Mouse (Mus musculus): ENCODE measurements around the gene Bora. TPM values are rescaled to one million over a fixed set of nuclear protein-coding genes. Genes with fewer than 3 reads are reported as not detected.

The Bora gene
- total and polyA plus RNA-seq, 3 experiments = 0.47 to 0.82 (median 0.73) TPM

- H3K4me3 ChIP-seq = peak overlapping the region; percentile 99
- DNase-seq = no peak
- H3K79me2 ChIP-seq (replicated peaks; ENCODE audit: control insufficient read depth, insufficient read depth, low read length) = peaks cover 4% of the 10 kb centered on the region
- H3K9ac ChIP-seq (ENCODE audit: low read depth, low read length) = peak overlapping the region; percentile 93
- TF ChIP-seq EP300 (IDR thresholded peaks at IDR 0.05; ENCODE audit: insufficient read depth, low read depth, low read length) (no peak), POLR2A (IDR thresholded peaks at IDR 0.05; ENCODE audit: insufficient read depth, low read depth, low read length) (no peak; the same call in 1 of the 2 replicates)
- peaks cover 8% of the 10 kb centered on the region for H3K4me1 ChIP-seq (ENCODE audit: control insufficient read depth, insufficient read depth, low read length)
- H3K36me3 ChIP-seq (ENCODE audit: control insufficient read depth, insufficient read depth, low read length) = peaks cover 8% of the 10 kb centered on the region
- WGBS = under 1% methylated on average over 70 of the region's 70 CpGs
- H3K27me3 ChIP-seq (ENCODE audit: control insufficient read depth, insufficient read depth, low read length) = no peaks in the 10 kb centered on the region
- intact Hi-C loops (cut with DNase I) = loop anchor here (1.0 kb wide), 1 partner anchor 54 kb away; the partner anchor contains the start of genes Dis3 and Pibf1
- H3K27ac ChIP-seq = peak overlapping the region; percentile 89
Measured at GRCm38 (mm10) chr14:99045378-99046030, 518 bp upstream of the Bora start.

DNA sequence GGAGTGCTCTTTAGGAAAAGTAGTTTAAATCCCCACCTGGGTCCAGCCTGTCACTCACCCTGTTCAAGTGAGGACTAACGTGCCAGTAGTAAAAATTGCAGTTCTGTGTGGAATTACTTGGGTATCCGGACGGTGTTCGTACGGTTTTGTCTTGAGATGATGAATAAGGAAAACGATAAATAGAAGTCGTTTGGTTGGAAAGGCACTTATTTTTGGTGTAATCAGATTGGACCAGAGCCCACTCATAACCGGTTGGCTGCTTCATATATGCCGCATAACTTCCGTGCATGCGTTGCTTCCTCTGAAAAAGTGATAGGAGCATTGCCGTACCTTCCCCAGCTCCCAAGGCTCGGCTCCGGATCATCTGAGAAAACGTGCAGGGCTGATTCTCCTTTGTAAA, 760 bp downstream of the Bora start:
- WGBS = under 1% methylated on average over 15 of the region's 15 CpGs
- Histone ChIP-seq H3K36me3 (ENCODE audit: control insufficient read depth, insufficient read depth, low read length) (peaks cover 4% of the 10 kb centered on the region; the same call in 1 of the 2 replicates), H3K4me3 (peak overlapping the region; percentile 99), H3K79me2 (replicated peaks; ENCODE audit: control insufficient read depth, insufficient read depth, low read length) (peaks cover 2% of the 10 kb centered on the region), H3K9ac (ENCODE audit: low read depth, low read length) (peak overlapping the region; percentile 6; the same call in 1 of the 2 replicates), H3K4me1 (ENCODE audit: control insufficient read depth, insufficient read depth, low read length) (peaks cover 6% of the 10 kb centered on the region), H3K27me3 (ENCODE audit: control insufficient read depth, insufficient read depth, low read length) (no peaks in the 10 kb centered on the region), H3K27ac (no peak overlapping the region; the same call in 1 of the 2 replicates)
- no peak for DNase-seq
- TF ChIP-seq POLR2A (IDR thresholded peaks at IDR 0.05; ENCODE audit: insufficient read depth, low read depth, low read length) = no peak
- no peak for TF ChIP-seq CTCF (IDR thresholded peaks at IDR 0.05)
- no peak for TF ChIP-seq EP300 (IDR thresholded peaks at IDR 0.05; ENCODE audit: insufficient read depth, low read depth, low read length)
- intact Hi-C loops (cut with DNase I) = loop anchor here (1.0 kb wide), 1 partner anchor 53 kb away; the partner anchor contains the start of genes Dis3 and Pibf1

DNA sequence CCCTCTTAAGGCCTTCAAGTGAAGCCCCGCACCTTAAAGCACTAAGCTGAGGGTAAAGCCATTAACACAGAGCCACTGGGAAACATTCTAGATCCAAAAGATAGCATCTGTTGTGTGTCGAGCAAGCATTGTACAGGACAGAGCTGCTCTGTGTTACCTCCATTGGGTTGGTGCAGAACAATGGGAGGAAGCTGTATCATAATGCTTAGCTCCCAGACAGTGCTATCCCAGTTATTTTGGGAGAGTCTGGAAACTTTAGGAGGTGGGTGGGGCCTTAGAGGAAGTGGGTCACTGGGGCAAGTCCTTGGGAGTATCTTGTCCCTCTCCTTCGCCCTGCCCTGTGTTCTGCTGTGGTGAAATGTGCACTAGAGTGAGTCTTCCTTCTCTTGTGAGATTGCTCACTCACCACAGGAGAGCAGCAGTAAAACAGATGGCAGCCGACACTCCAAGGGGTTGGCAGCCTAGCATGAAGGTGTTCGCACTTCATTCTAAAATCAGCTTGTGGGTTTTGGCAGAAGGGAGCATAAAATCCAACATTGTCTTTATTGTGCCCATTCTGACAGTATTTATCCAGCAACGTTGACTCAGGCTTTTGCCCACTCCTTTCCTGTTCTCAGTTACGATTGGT, 13.1 kb downstream of the Bora start:
- no peak overlapping the region for H3K4me3 ChIP-seq
- H3K27ac ChIP-seq = no peak overlapping the region
- H3K79me2 ChIP-seq (replicated peaks; ENCODE audit: control insufficient read depth, insufficient read depth, low read length) = no peaks in the 10 kb centered on the region
- H3K9ac ChIP-seq (ENCODE audit: low read depth, low read length) = no peak overlapping the region
- 53% methylated on average over 7 of the region's 7 CpGs for WGBS
- intact Hi-C loops (cut with DNase I) = no loop called here
- H3K36me3 ChIP-seq (ENCODE audit: control insufficient read depth, insufficient read depth, low read length) = no peaks in the 10 kb centered on the region
- TF ChIP-seq POLR2A (IDR thresholded peaks at IDR 0.05; ENCODE audit: insufficient read depth, low read depth, low read length) (no peak), EP300 (IDR thresholded peaks at IDR 0.05; ENCODE audit: insufficient read depth, low read depth, low read length) (no peak), CTCF (IDR thresholded peaks at IDR 0.05) (no peak)
- peaks cover 2% of the 10 kb centered on the region; the same call in 1 of the 2 replicates for H3K4me1 ChIP-seq (ENCODE audit: control insufficient read depth, insufficient read depth, low read length)
- no peak for DNase-seq
- no peaks in the 10 kb centered on the region for H3K27me3 ChIP-seq (ENCODE audit: control insufficient read depth, insufficient read depth, low read length)

DNA sequence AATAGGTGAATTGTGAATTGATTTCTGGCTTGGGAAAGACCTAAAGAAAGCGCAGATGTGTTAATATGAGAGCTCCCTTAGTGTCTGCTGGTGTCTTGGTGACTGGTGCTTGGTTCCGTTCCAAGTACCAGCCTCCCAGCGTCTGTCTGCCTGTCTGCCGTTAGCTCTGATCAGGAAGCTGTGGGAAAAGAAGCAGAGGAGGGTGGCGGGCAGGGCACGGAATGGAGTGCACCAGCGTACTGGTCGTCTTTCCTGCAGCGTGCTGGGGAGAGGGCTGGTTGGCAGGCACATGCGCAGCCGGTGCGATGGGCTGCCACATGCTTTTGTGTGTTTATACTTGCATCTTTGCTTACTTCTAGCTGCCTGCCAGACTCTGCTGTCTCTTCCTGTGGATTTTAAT, 14.6 kb downstream of the Bora start:
- no peak for TF ChIP-seq CTCF (IDR thresholded peaks at IDR 0.05)
- TF ChIP-seq POLR2A (IDR thresholded peaks at IDR 0.05; ENCODE audit: insufficient read depth, low read depth, low read length) = no peak
- TF ChIP-seq EP300 (IDR thresholded peaks at IDR 0.05; ENCODE audit: insufficient read depth, low read depth, low read length) = no peak
- H3K4me3 ChIP-seq = no peak overlapping the region
- intact Hi-C loops (cut with DNase I) = no loop called here
- no peak for DNase-seq
- H3K27ac ChIP-seq = no peak overlapping the region
- no peaks in the 10 kb centered on the region for H3K36me3 ChIP-seq (ENCODE audit: control insufficient read depth, insufficient read depth, low read length)
- 82% methylated on average over 12 of the region's 12 CpGs for WGBS
- no peaks in the 10 kb centered on the region for H3K27me3 ChIP-seq (ENCODE audit: control insufficient read depth, insufficient read depth, low read length)
- H3K79me2 ChIP-seq (replicated peaks; ENCODE audit: control insufficient read depth, insufficient read depth, low read length) = no peaks in the 10 kb centered on the region
- H3K4me1 ChIP-seq (ENCODE audit: control insufficient read depth, insufficient read depth, low read length) = peaks cover 2% of the 10 kb centered on the region; the same call in 1 of the 2 replicates
- H3K9ac ChIP-seq (ENCODE audit: low read depth, low read length) = no peak overlapping the region

DNA sequence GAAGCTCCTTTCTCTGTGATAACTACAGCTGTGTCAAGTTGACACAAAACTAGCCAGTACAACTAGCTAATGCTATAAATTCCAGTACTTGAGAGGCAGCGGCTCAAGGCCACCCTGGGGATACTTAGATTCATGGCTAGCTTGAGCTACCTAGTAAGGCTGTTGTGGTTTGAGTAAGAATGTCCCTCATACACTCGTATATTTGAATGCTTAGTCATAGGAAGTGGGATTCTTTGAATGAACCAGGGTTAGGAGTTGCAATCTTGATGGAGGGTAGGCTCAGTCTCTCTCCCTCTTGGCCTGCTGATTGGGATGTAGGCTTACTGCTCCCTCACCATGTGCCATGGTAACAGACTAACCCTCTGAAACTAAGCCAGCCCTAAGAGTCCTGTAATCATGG, 17.1 kb downstream of the Bora start:
- intact Hi-C loops (cut with DNase I) = no loop called here
- Histone ChIP-seq H3K27me3 (ENCODE audit: control insufficient read depth, insufficient read depth, low read length) (no peaks in the 10 kb centered on the region), H3K9ac (ENCODE audit: low read depth, low read length) (no peak overlapping the region), H3K4me1 (ENCODE audit: control insufficient read depth, insufficient read depth, low read length) (peaks cover 2% of the 10 kb centered on the region; the same call in 1 of the 2 replicates), H3K79me2 (replicated peaks; ENCODE audit: control insufficient read depth, insufficient read depth, low read length) (no peaks in the 10 kb centered on the region), H3K36me3 (ENCODE audit: control insufficient read depth, insufficient read depth, low read length) (no peaks in the 10 kb centered on the region), H3K4me3 (no peak overlapping the region), H3K27ac (no peak overlapping the region)
- TF ChIP-seq EP300 (IDR thresholded peaks at IDR 0.05; ENCODE audit: insufficient read depth, low read depth, low read length) = no peak
- no peak for TF ChIP-seq CTCF (IDR thresholded peaks at IDR 0.05)
- no peak for TF ChIP-seq POLR2A (IDR thresholded peaks at IDR 0.05; ENCODE audit: insufficient read depth, low read depth, low read length)
- 95% methylated on average over 2 of the region's 2 CpGs for WGBS
- DNase-seq = no peak

DNA sequence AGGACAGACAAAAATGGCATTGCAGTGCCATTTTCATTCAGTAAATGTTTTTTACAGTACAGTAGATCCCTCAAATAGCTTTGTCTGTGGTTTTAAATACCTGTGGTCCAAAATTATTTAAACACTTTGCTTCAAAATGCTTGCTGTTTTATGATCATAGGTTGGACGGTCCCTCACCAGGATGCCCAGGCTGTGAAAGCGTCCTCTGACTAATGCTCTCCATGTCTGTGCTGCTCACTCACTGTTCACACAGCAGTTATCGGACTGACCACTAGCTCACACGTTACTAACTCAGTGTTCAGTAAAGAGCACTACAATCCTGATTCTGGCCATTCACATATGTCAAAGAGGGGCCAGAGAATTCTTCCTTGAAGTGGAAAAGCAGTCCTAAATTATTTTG, 25.1 kb downstream of the Bora start:
- H3K9ac ChIP-seq (ENCODE audit: low read depth, low read length) = no peak overlapping the region
- no peaks in the 10 kb centered on the region for H3K79me2 ChIP-seq (replicated peaks; ENCODE audit: control insufficient read depth, insufficient read depth, low read length)
- intact Hi-C loops (cut with DNase I) = no loop called here
- TF ChIP-seq CTCF (IDR thresholded peaks at IDR 0.05) (no peak), EP300 (IDR thresholded peaks at IDR 0.05; ENCODE audit: insufficient read depth, low read depth, low read length) (no peak), POLR2A (IDR thresholded peaks at IDR 0.05; ENCODE audit: insufficient read depth, low read depth, low read length) (no peak)
- DNase-seq = no peak
- no peaks in the 10 kb centered on the region for H3K4me1 ChIP-seq (ENCODE audit: control insufficient read depth, insufficient read depth, low read length)
- no peak overlapping the region for H3K4me3 ChIP-seq
- H3K27me3 ChIP-seq (ENCODE audit: control insufficient read depth, insufficient read depth, low read length) = no peaks in the 10 kb centered on the region
- H3K27ac ChIP-seq = no peak overlapping the region
- H3K36me3 ChIP-seq (ENCODE audit: control insufficient read depth, insufficient read depth, low read length) = no peaks in the 10 kb centered on the region
- WGBS = 90% methylated on average over 4 of the region's 4 CpGs
